Mouse (Mus musculus) urinary bladder, postnatal 14 days (tissue): ENCODE results near the gene Fbn1.
A peak's percentile ranks its signal among the peaks of the same experiment; 100 is the strongest.

Experiments
- DNase-seq: peaks from one replicate; pipeline ENCODE4 v3.0.0; 2021; ENCODE audit warnings: low spot score

Fbn1 gene

GRCm38 (mm10) chr2:125389796-125390195 is 118.0 kb downstream of the Fbn1 start:
- no peak for DNase-seq

DNA sequence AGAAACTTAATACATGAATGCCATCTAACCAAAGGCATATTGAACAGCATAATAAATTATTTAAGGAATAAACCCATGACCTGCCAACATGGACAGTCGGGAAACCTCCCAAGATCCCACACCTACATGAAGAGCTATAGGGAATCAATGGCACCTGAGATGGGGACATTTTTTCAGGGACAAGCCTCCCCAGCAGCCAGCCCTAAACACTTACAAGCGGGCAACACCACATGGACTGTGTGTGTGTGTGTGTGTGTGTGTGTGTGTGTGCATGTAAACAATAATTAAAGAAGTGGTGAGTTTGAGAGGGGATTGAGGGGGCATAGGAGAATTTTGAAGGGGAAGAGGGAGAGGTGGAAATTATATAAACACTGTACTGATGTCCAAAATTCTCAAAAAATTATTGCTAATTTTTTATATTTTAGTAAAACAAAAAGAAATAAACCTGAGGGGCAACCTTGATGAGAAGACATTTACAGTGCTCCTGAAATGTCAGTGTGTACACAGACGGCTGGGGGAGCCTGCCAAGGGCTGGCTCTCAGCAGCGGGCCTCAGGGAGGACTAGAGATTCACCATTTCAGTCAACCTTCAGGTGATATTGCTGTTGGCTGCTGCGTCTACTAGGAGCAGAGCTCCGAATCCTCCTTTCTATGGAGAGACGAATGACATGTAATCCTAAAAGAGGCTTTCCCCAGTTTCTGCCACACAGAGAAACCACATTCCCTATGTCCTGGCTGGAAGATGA is 121.4 kb downstream of the Fbn1 start:
- no peak for DNase-seq

GRCm38 (mm10) chr2:125384941-125385340 is 122.9 kb downstream of the Fbn1 start:
- DNase-seq, result no peak

DNA sequence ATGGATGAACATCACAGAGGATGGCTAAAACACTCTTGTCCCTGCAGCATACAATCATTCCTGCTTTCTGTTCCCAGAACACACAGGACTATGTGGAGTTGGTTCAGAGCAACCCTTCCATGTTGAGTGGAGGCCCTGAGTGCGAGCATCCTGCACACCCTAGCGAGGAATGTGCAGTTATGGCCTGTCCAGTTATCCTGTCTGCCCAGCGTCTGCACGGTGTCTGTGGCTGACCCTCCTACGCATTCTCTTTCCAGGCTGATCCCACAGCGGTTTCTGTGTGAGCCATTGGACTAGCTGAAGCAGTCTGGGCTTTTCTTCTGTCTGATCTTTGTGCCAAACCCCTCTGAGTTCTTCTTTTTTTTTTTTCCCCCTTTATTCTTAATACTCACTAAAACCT is 123.4 kb downstream of the Fbn1 start:
- peak; percentile 18 for DNase-seq

DNA sequence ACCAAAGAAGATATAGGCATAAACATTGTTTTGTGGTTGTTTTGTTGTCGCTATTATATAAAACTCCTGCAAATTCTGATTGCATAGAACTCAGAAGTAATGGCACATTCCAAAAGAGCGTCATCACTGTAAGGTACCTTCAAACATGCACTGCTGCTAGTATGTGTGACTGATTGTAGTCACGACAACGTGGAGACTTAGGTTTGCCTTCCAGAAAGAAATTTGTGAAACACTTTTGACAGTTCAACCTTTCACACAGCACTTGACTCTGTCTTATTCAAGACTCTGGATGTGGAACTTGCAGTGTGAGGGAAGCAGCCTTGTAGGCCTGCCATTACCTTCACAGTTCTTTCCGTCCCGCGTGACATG is 124.5 kb downstream of the Fbn1 start:
- DNase-seq, result no peak

DNA sequence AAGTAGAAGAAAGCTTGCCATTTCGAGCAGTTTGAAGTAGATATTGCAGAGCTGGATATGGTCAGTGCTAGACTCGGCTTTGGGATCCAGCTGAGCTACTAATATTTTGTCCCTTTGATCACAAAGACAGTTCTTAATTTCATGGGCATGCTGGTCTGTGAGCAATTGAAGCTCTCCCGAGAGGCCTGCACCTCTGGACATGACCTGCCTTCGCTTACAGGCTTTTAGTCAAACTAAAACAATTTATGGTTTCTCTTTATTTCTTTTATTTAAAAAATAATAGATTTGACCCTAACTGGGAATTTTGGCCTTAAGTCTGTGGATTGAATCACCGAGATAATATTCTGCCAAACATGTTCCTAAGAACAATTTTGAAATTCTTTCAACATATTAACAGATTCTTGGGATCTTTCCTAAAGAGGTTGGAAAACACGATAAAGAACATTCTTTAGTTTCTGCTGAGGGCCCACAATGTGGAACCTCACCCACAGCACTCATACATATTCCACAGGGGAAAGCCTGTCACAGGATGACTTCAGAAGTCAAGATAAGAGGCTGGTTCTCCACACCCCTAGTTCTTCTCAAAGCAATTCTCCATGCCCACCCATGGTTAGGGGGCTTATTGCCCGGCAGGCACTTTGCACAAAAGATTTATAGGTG is 125.0 kb downstream of the Fbn1 start:
- no peak for DNase-seq

DNA sequence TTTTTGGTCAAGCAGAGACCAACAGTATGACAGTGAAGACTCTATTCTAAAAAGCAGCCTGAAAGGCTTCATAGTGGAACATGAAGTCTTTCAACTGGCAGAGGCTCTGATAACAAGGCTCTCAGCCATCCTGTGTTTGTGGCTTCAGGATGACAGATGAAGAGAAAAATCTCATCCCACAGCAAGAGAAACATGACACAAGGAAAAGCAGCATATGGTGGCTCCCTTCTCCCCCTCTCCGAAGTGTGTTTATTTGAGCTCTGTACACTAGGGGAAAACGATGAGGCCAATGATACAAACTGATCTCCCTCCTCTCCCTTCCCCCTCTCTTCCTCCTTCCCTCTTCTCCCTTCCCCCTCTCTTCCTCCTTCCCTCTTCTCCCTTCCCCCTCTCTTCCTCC is 127.7 kb downstream of the Fbn1 start:
- no peak for DNase-seq

GRCm38 (mm10) chr2:125379206-125379605 is 128.6 kb downstream of the Fbn1 start:
- no peak for DNase-seq

DNA sequence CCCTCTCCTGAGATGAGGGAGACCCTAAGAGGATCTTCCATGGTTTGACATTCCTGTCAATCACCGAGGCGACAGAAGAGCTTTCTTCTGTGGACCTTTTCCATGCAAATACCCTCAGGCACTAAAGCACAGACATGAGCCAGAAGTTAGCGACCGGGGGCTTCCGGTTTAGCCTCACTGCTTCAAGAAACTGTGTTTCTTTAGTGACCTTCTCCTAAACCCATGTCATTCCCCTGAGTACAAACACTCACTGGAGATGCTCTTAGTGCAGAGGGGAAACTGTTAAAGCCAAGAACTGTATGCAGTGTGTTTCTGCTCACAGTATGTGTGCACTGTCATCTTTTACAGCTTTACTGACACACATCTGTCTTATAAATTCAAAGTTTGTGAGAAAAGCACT is 131.9 kb downstream of the Fbn1 start:
- no peak for DNase-seq

DNA sequence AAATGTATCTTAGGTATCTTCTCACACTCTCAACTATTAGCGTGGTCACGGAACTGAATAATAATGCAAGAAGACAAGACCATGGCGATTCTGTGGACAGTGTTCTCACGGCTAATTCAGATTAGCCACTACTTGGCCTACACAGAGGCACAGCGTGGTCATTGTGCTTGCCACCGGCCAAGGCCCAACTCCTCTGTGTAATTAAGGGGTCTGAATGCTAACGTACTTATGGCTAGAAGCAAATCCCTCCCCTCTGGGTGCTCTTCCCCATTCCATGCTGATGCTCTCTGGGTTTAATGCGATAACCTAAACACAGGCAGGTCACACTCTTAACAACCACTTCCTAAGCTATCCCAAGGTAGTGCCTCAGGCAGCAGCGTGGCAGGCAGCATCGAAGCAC is 132.5 kb downstream of the Fbn1 start:
- DNase-seq, result no peak

DNA sequence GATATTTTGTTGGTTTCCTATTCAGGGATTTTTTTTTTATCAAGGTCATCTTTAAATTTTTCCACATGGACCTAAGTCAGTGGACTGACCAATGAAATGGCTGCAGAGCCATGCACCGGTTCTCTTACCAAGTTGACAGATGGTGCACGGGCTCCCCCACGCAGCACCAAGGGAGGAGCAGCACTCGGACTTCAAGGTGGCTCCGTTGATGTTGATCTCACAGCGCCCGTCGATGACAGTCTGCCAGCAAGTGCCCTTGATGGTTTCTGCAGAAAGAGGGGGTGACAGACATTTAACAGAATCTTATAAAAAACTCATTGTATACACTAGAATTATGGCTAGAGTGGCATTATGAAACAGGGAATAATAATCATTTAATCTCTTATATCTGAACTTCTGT is 138.1 kb downstream of the Fbn1 start:
- no peak for DNase-seq

DNA sequence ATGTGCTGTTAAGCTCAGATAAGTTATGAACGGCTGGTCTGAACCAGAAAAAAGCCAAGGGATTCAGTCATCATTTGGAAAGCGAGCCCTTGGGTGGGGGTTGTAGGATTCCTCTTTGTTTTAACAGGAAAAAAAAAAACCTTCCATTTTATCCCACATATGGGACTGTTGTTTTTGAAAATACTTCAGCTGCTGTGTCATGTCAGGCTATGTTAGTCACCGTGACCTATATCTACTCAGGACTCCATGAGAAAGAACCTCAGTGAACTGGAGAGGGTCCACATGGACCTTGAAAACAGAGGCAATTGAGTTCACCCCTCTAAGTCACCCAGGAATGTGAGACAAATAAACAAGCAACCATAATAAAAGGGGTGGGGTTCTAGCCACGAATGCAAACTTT is 139.2 kb downstream of the Fbn1 start:
- peak; percentile 26 for DNase-seq

DNA sequence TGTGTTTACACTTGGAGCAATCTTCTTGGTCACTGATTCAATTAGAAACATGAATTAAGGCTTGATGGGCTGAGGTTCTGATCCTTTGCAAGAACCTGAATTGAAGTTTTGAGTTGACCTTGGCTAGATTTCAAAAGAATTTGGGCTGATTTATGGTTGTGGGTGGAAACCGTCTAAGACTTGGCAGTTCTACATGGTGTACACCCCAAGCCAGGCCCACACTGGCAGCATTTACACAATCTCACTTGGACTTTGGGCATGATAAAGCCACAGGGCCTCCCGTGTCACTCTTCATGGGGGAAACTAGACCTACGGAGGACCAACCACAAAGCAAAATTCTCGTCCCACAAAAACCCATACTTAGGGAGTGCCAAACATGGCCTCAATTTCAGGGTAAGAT is 146.1 kb downstream of the Fbn1 start:
- DNase-seq, result no peak

DNA sequence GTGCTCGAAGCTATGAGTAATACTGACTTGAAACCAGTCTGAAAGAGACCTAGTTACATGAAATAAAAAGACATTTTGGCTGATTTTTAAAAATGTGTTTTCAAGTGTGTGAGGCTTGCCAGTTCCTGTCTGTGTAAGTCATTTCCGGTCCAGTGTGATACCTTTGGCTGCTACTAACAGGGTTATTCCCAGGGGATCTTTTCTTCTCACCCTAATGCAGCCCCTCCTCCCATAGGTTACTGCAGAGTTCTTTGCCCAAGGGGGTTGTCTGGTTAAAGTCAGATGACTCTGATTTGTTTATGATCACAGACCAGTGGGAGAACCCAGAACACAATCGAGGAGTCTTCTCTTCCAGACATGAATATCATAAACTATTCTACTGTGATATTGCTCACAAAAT is 151.3 kb downstream of the Fbn1 start:
- no peak for DNase-seq

- no peak for DNase-seq
These were observed 151.7 kb downstream of the Fbn1 start for GRCm38 (mm10) chr2:125356068-125356467.

DNA sequence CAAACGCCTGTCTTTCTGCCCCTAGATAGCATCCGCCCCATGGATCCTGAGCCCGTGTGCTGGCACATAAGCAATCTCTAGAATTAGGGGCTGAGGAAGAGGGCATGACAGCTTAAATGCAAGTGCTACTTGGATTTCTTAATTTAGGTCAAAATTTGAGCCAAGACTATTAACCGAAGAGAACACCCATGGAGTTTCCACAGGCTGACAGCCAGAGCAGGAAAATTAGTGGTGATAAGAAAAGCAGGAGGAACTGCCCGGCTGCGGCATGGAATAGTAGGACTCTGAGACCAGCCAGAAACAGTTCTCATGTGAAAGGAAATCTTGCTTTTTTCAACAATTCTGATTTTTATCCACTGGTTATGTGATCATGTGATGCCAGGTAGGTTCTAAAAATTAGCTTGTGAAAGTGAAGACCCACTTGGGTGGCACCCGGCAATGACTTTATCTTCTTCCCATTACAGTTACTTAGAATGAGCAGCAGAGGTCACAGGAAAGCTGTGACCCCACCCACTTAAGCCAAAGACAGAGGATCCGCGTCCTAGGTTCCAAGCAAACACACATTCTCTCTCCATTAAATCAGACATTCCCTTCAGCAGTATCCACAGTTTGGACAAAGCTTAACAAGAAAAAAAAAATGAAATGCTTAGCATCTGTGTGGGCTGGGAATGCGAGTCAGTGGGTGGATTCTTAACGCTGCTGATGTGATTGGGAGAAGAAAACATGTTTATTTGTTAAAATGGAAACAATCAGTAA is 152.4 kb downstream of the Fbn1 start:
- DNase-seq, result peak; percentile 38

DNA sequence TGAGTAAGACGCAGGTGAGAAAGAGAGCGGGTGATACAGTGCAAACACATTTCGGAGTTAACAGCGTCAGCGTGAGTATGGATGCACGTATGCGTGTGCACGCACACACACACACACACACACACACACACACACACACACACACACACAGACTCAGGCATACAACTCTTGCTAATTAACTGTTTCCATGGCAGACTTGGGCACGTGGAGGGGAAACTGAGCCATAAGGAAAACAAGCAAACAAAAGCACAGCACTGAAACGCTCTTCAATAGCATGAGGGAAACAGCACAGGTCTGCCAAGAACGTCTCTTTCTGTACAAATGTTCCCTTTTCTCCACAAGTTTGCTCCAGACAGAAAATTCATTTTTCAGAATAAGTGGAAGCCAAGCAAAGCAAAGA is 153.2 kb downstream of the Fbn1 start:
- DNase-seq, result no peak

DNA sequence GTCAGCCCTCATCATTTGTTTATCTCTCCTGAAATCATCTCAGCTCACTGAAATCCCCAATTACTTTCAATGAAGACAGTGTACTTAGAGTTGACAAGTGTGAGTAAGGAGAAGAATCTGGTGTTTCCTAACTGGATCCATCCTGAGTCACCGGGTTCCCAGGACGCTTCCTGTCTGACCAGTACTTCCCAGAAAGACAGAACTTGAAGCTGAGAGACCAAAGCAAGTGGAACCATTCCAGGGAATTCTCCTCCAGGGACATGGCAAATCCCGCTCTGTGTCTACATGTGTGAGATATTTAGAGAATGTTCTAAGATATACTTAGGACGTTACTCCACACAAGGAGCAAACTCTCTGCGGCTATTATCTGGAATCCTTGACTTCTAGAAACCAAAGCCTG is 158.6 kb downstream of the Fbn1 start:
- DNase-seq, result peak; percentile 23

DNA sequence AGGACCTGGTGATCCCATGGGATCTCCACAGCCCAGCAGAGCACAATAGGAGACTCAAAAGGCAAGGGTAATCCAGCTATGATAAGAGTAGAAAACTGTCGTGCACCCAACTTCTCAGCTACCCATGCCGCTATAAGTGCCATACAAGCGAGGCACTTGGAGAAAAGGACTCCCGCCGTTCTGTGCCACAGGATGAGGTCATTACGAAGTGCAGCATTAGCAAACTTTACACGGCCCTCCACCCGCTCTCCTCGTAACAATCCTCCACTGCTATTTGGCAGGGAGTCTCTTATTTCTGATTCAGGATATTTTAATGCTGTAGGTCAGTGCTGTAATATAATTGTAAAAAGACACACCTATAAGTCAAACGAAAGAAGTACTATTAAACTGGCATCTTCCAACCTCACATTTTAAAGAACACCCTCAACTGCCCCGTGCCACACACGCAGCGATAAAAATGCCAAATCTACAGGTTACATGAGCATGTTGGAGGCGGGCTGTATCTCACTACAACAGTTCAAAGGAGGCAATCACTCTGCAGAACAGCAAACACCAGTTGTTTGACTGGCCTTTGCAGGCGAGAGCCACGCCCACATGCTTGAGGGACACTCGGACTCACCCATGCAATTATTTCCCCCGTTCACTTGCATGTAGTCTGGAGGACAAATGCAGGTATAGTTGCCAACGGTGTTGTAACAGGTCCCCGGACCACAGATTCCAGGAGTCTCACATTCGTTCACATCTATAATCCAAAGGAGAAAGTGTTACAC is 165.4 kb downstream of the Fbn1 start:
- no peak for DNase-seq

DNA sequence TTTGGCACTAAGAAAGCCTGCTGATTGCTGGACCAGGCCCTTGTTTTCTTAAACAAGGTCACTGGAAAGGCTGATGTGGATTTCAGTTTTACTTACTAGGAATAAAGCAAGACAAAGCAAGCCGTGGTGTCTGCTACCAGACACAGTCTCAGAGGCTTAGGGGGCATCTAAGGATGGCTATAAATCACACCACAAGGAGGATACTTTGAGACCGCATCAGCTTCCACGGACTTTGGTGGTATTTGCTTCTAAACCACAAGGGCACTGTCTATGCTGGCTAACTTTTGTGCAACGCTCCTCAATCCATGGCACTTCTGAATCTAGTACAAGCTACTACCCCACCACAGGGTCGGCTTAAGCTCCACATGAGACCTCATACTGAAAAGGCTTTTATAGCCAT is 167.4 kb downstream of the Fbn1 start:
- DNase-seq, result no peak

DNA sequence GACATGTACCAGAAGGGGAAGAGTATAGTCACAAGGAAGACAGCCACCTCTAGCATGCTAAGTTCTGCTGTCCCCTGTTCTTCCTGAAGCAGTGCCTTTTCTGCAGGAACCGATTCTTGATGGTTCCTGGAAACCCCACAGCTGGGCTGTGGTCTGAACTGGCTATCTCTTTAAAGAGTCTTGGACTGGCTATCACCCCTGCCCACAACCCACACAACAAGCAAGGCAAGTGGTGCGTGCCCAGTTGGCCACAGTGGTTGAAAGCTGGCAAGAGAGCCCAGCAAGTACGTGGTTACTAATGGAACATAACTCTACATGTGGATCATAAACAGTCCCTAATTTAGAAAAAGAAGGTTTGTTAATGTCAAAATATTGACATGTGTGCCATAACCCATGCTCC is 170.6 kb downstream of the Fbn1 start:
- no peak for DNase-seq

- DNase-seq, result no peak
These were observed 172.6 kb downstream of the Fbn1 start for GRCm38 (mm10) chr2:125335206-125335605.

- no peak for DNase-seq
These were observed 173.6 kb downstream of the Fbn1 start for GRCm38 (mm10) chr2:125334163-125334562.
